Mouse (Mus musculus): ENCODE data around the gene Hs1bp3. TPM values are rescaled to one million over a fixed set of nuclear protein-coding genes. Genes with fewer than 3 reads are reported as not detected.

Gene Hs1bp3
- total and polyA plus RNA-seq, 2 experiments from 2014 or later, result 5.8 to 7.0 TPM

- Histone ChIP-seq H3K4me1 (ENCODE audit: insufficient read depth) (no peaks in the 10 kb centered on the region; the same call in 1 of the 2 replicates), H3K27me3 (ENCODE audit: insufficient read depth, low read length) (0 out of 2 replicates have a peak, but pooled peaks cover 4% of the 10 kb centered on the region), H3K9ac (peak overlapping the region; percentile 58), H3K9me3 (ENCODE audit: low read length) (no peaks in the 10 kb centered on the region), H3K4me3 (ENCODE audit: low read depth, low read length) (peak overlapping the region; percentile 52), H3K36me3 (ENCODE audit: insufficient read depth) (peaks cover 16% of the 10 kb centered on the region), H3K4me2 (ENCODE audit: low read depth) (peak overlapping the region; percentile 83), H3K27ac (ENCODE audit: low read depth, low read length) (no peak overlapping the region)
- peak; percentile 38 for ATAC-seq
- no peak for TF ChIP-seq CTCF (IDR thresholded peaks at IDR 0.05; ENCODE audit: low read depth)
- 20% methylated on average over 12 of the region's 12 CpGs for WGBS
- no peak for DNase-seq
These were observed 541 bp downstream of the Hs1bp3 start for GRCm38 (mm10) chr12:8313773-8314172.

DNA sequence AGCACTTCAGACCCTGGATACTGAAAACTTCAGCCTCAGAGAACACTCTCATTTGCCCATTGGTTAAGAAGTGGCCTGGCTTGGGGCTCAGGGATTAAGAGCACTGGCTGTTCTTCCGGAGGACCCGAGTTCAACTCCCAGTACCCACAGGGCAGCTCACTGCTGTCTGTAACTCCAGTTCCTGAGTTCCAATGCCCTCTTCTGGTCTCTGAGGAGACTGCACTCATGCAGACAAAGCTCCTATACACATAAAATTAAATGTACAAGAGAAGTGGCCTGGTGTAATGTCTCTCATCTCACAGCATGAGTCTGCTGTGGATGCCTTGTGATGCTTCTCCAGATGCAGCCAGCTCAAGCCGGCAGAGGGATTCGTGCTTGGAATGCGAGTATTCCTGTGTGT is 3.3 kb downstream of the Hs1bp3 start:
- Histone ChIP-seq H3K4me1 (ENCODE audit: insufficient read depth) (no peaks in the 10 kb centered on the region; the same call in 1 of the 2 replicates), H3K27ac (ENCODE audit: low read depth, low read length) (no peak overlapping the region), H3K4me2 (ENCODE audit: low read depth) (no peak overlapping the region), H3K9me3 (ENCODE audit: low read length) (no peaks in the 10 kb centered on the region), H3K27me3 (ENCODE audit: insufficient read depth, low read length) (0 out of 2 replicates have a peak, but pooled peaks cover 4% of the 10 kb centered on the region), H3K9ac (no peak overlapping the region), H3K4me3 (ENCODE audit: low read depth, low read length) (no peak overlapping the region), H3K36me3 (ENCODE audit: insufficient read depth) (peaks cover 33% of the 10 kb centered on the region)
- no peak for ATAC-seq
- WGBS, result 84% methylated on average over 5 of the region's 5 CpGs
- TF ChIP-seq CTCF (IDR thresholded peaks at IDR 0.05; ENCODE audit: low read depth), result peak; percentile 40
- no peak for DNase-seq

GRCm38 (mm10) chr12:8320084-8320713 is 7.0 kb downstream of the Hs1bp3 start:
- H3K27ac ChIP-seq (ENCODE audit: low read depth, low read length), result no peak overlapping the region
- no peaks in the 10 kb centered on the region for H3K27me3 ChIP-seq (ENCODE audit: insufficient read depth, low read length)
- TF ChIP-seq CTCF (IDR thresholded peaks at IDR 0.05; ENCODE audit: low read depth), result peak; percentile 90
- H3K9ac ChIP-seq, result no peak overlapping the region
- peaks cover 57% of the 10 kb centered on the region for H3K36me3 ChIP-seq (ENCODE audit: insufficient read depth)
- no peak overlapping the region for H3K4me2 ChIP-seq (ENCODE audit: low read depth)
- 46% methylated on average over 5 of the region's 5 CpGs for WGBS
- ATAC-seq (peak; percentile 76), DNase-seq (peak; percentile 77)
- H3K9me3 ChIP-seq (ENCODE audit: low read length), result no peaks in the 10 kb centered on the region
- no peak overlapping the region for H3K4me3 ChIP-seq (ENCODE audit: low read depth, low read length)
- H3K4me1 ChIP-seq (ENCODE audit: insufficient read depth), result no peaks in the 10 kb centered on the region

DNA sequence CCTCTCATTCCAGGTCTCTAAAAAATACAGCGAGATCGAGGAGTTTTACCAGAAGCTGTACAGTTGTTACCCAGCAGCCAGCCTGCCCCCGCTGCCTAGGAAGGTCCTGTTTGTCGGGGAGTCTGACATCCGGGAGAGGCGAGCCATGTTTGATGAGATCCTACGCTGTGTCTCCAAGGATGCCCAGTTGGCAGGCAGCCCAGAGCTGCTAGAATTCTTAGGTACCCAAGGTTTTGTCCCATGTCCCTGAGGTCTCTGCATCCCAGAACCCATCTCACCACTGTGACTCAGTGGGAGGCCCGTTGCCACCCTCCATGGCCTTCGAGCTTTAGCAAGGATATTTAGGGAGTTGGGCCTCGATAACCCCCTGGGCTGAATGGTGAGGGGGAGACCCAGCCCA is 8.3 kb downstream of the Hs1bp3 start:
- DNase-seq (no peak), ATAC-seq (no peak)
- 80% methylated on average over 10 of the region's 10 CpGs for WGBS
- H3K9ac ChIP-seq, result no peak overlapping the region
- H3K27me3 ChIP-seq (ENCODE audit: insufficient read depth, low read length), result no peaks in the 10 kb centered on the region
- no peak overlapping the region for H3K4me3 ChIP-seq (ENCODE audit: low read depth, low read length)
- no peaks in the 10 kb centered on the region for H3K4me1 ChIP-seq (ENCODE audit: insufficient read depth)
- H3K27ac ChIP-seq (ENCODE audit: low read depth, low read length), result no peak overlapping the region
- no peaks in the 10 kb centered on the region for H3K9me3 ChIP-seq (ENCODE audit: low read length)
- TF ChIP-seq CTCF (IDR thresholded peaks at IDR 0.05; ENCODE audit: low read depth), result no peak
- H3K36me3 ChIP-seq (ENCODE audit: insufficient read depth), result peaks cover 58% of the 10 kb centered on the region
- H3K4me2 ChIP-seq (ENCODE audit: low read depth), result no peak overlapping the region

DNA sequence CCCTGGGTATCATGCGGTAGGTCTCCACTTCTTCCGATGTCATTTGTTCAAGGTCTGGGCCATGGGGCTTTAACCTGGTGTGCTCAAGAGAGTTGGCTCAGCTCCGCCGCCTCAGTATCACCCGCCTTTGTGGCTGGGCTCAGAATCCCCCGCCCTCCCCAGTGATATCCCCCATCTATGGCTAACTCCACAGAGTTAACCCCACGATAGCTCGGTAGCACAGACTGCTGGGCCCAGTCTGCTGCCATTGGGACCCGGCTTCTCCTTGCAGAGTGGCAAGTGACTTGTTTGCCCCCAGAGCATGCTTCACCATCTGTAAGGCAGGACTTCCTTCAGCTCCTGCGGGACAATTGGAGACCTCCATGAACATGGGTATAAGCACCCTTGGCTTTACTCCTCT is 10.9 kb downstream of the Hs1bp3 start:
- DNase-seq, result no peak
- Histone ChIP-seq H3K27me3 (ENCODE audit: insufficient read depth, low read length) (no peaks in the 10 kb centered on the region), H3K9me3 (ENCODE audit: low read length) (no peaks in the 10 kb centered on the region), H3K4me1 (ENCODE audit: insufficient read depth) (peaks cover 6% of the 10 kb centered on the region; the same call in 1 of the 2 replicates), H3K36me3 (ENCODE audit: insufficient read depth) (peaks cover 42% of the 10 kb centered on the region), H3K4me2 (ENCODE audit: low read depth) (no peak overlapping the region), H3K4me3 (ENCODE audit: low read depth, low read length) (no peak overlapping the region), H3K9ac (no peak overlapping the region), H3K27ac (ENCODE audit: low read depth, low read length) (no peak overlapping the region)
- ATAC-seq, result no peak
- no peak for TF ChIP-seq CTCF (IDR thresholded peaks at IDR 0.05; ENCODE audit: low read depth)
- 87% methylated on average over 10 of the region's 10 CpGs for WGBS

DNA sequence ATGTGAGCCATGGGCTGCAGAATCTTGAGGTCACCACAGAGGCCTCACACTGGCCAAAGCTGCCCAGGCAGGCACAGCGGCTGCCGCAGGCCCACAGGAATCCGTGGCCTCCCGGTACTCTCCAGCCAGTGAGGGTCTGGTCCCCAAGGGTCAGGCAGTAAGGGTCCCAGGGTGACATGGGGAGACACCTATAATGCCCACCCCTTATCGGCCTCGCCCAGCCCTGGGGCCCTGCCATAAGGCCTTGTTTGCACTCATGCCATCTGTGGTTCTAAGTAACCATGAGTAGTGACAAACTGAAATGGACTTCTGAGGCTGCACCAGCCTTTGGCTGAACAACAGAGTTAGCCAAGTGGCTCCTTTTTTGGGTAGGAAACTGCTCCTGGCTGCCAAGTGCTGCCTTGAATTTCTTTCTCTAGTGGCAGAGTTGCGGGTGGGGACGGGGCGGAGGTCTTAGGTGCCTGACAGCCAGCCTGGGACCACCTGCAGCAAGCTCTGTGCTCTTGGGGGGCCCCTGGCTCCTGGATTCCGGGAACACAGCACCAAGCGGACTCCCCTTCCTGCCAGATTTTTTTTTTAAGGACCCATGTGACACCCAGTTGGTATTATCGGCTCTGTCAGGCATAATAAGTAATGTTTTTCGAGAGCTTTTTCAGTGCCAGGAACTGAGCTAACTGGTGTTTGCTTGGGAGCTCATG is 12.2 kb downstream of the Hs1bp3 start:
- Histone ChIP-seq H3K4me1 (ENCODE audit: insufficient read depth) (peaks cover 6% of the 10 kb centered on the region; the same call in 1 of the 2 replicates), H3K27ac (ENCODE audit: low read depth, low read length) (0 out of 2 replicates have a peak overlapping the region, but pooled peaks have one; percentile 21), H3K9me3 (ENCODE audit: low read length) (no peaks in the 10 kb centered on the region), H3K9ac (no peak overlapping the region), H3K4me3 (ENCODE audit: low read depth, low read length) (no peak overlapping the region), H3K27me3 (ENCODE audit: insufficient read depth, low read length) (no peaks in the 10 kb centered on the region), H3K4me2 (ENCODE audit: low read depth) (no peak overlapping the region), H3K36me3 (ENCODE audit: insufficient read depth) (peaks cover 39% of the 10 kb centered on the region)
- TF ChIP-seq CTCF (IDR thresholded peaks at IDR 0.05; ENCODE audit: low read depth), result no peak
- ATAC-seq, result no peak
- DNase-seq, result no peak
- 79% methylated on average over 13 of the region's 13 CpGs for WGBS

GRCm38 (mm10) chr12:8325943-8326522 is 12.8 kb downstream of the Hs1bp3 start:
- Histone ChIP-seq H3K4me1 (ENCODE audit: insufficient read depth) (peaks cover 6% of the 10 kb centered on the region; the same call in 1 of the 2 replicates), H3K36me3 (ENCODE audit: insufficient read depth) (peaks cover 39% of the 10 kb centered on the region), H3K4me2 (ENCODE audit: low read depth) (no peak overlapping the region), H3K27me3 (ENCODE audit: insufficient read depth, low read length) (no peaks in the 10 kb centered on the region), H3K9me3 (ENCODE audit: low read length) (no peaks in the 10 kb centered on the region), H3K4me3 (ENCODE audit: low read depth, low read length) (no peak overlapping the region), H3K9ac (no peak overlapping the region), H3K27ac (ENCODE audit: low read depth, low read length) (no peak overlapping the region; the same call in 1 of the 2 replicates)
- DNase-seq (peak; percentile 46), ATAC-seq (no peak)
- 0 out of 2 replicates have a peak, but pooled peaks have one; percentile 20 for TF ChIP-seq CTCF (IDR thresholded peaks at IDR 0.05; ENCODE audit: low read depth)
- 87% methylated on average over 17 of the region's 17 CpGs for WGBS
